Mouse (Mus musculus) leukemia stem cell, adult 10-12 weeks (primary cell): ENCODE data around the gene Aco1. TPM values are rescaled to one million over a fixed set of nuclear protein-coding genes. Genes with fewer than 3 reads are reported as not detected.

Experiments
- polyA plus RNA-seq: library from polyadenylated mRNA; stranded (reverse); fragments of >175 nt; gene quantifications from 2 replicates; pipeline ENCODE4 v1.2.3, GENCODE M21; 2012; ENCODE audit warnings: low replicate concordance

The Aco1 gene
- 3.5 and 5.9 TPM in 2 replicates for polyA plus RNA-seq

GRCm38 (mm10) chr4:40142743-40143532, at the start of gene Aco1:
Aco1 (plus strand) TSS chr4:40143081.

GRCm38 (mm10) chr4:40239409-40240271, 96.8 kb downstream of the Aco1 start, which contains the start of gene Ddx58:
Ddx58 (minus strand) TSS chr4:40239828.

Other genes starting within 250 kb of the Aco1 start
- gene Ddx58, start 96.7 kb downstream of the Aco1 start, polyA plus RNA-seq = 0.37 and 1.3 TPM in 2 replicates
- gene Smim27, start 126.5 kb downstream of the Aco1 start, polyA plus RNA-seq = 9.6 and 13.6 TPM in 2 replicates
- 5.7 and 11.9 TPM in 2 replicates for gene Topors, start 126.8 kb downstream of the Aco1 start, polyA plus RNA-seq
- gene Ndufb6, start 136.3 kb downstream of the Aco1 start, polyA plus RNA-seq = 76.7 and 117 TPM in 2 replicates